Comparison of ENCODE assay signal across 8 mouse cellular contexts in the genomic region with DNA sequence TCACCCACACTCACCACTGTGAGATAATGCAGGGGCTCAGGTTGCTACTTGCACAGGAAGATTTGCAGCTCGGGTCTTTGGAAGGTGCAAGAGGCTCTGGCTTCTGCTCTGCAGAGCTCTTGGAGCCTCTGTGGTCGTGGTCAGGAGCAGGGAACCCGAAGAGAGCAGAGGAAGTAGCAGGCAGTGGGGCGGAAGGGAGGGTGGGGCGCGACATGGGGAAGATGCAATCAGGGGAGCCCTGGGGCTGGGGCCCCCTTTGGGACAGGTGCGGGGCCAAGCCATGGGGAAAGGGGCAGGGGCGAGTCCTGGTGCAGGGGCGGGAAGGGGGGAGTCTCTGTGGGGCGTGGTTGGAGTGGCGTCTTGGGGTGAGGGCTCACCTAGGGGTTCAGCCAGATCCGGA. TPM values are rescaled to one million over a fixed set of nuclear protein-coding genes. Genes with fewer than 3 reads are reported as not detected.
DNase-seq lines count a peak whose midpoint lies in the region; ATAC-seq lines count a peak whose summit lies in the region.

Gene Abcg3, minus strand, starts transcription at position 184 of the 400 bp plus-strand sequence.

- peak within 1 kb of the TSS; percentile 51 for H3K4me2 ChIP-seq in intestine, embryonic 16.5 days (ENCODE audit: low read depth, low read length)
- no peak within 1 kb of the TSS for H3K4me2 ChIP-seq in midbrain, embryonic 16.5 days (ENCODE audit: low read length)
- H3K4me2 ChIP-seq in midbrain, embryonic 11.5 days: no peak within 1 kb of the TSS

- H3K27ac ChIP-seq in intestine, embryonic 16.5 days (ENCODE audit: low read length): no peak within 1 kb of the TSS
- no peak within 1 kb of the TSS for H3K27ac ChIP-seq in midbrain, embryonic 16.5 days (ENCODE audit: low read length)
- H3K27ac ChIP-seq in midbrain, embryonic 11.5 days (ENCODE audit: low read depth, low read length): no peak within 1 kb of the TSS

- ATAC-seq in intestine, embryonic 16.5 days: peak; percentile 46; the same call in 1 of the 2 replicates
- peak; percentile 26; the same call in 1 of the 2 replicates for ATAC-seq in megakaryocyte-erythroid progenitor cell, adult 5-6 weeks (replicated peaks; ENCODE audit: low FRiP score, low TSS enrichment, poor library complexity, severe bottlenecking)
- ATAC-seq in midbrain, embryonic 16.5 days: no peak
- ATAC-seq in midbrain, embryonic 11.5 days (ENCODE audit: low FRiP score): no peak

- H3K36me3 ChIP-seq in intestine, embryonic 16.5 days (ENCODE audit: control insufficient read depth, insufficient read depth, low read length): no peaks in the 10 kb centered on the region
- no peaks in the 10 kb centered on the region for H3K36me3 ChIP-seq in midbrain, embryonic 16.5 days (ENCODE audit: control insufficient read depth, insufficient read depth, low read length)
- no peaks in the 10 kb centered on the region for H3K36me3 ChIP-seq in midbrain, embryonic 11.5 days (ENCODE audit: control insufficient read depth, insufficient read depth, low read length)

- H3K9me3 ChIP-seq in intestine, embryonic 16.5 days (ENCODE audit: control insufficient read depth, low read length): no peaks in the 10 kb centered on the region
- no peaks in the 10 kb centered on the region for H3K9me3 ChIP-seq in midbrain, embryonic 16.5 days (replicated peaks; ENCODE audit: control insufficient read depth, low read length, poor library complexity, severe bottlenecking)
- H3K9me3 ChIP-seq in midbrain, embryonic 11.5 days (ENCODE audit: control insufficient read depth, low read length): no peaks in the 10 kb centered on the region

- no peak within 1 kb of the TSS for H3K9ac ChIP-seq in intestine, embryonic 16.5 days (ENCODE audit: low read depth, low read length)
- no peak within 1 kb of the TSS for H3K9ac ChIP-seq in midbrain, embryonic 16.5 days (ENCODE audit: low read depth, low read length)
- H3K9ac ChIP-seq in midbrain, embryonic 11.5 days (ENCODE audit: low read length): no peak within 1 kb of the TSS

- 15% methylated on average over 12 of the region's 12 CpGs for WGBS in intestine, embryonic 16.5 days
- WGBS in midbrain, embryonic 16.5 days: 43% methylated on average over 12 of the region's 12 CpGs
- WGBS in midbrain, embryonic 11.5 days: 31% methylated on average over 12 of the region's 12 CpGs

- H3K4me3 ChIP-seq in intestine, embryonic 16.5 days (ENCODE audit: low read length): peak within 1 kb of the TSS; percentile 23; the same call in 1 of the 2 replicates
- no peak within 1 kb of the TSS for H3K4me3 ChIP-seq in midbrain, embryonic 16.5 days (ENCODE audit: low read depth, low read length)
- no peak within 1 kb of the TSS for H3K4me3 ChIP-seq in midbrain, embryonic 11.5 days (ENCODE audit: low read depth, low read length)

- peak; percentile 4 for DNase-seq in adrenal gland, postnatal 10 days
- no peak for DNase-seq in adrenal gland, adult 8-10 months
- peak; percentile 32 to 37 for DNase-seq in B cell, adult 2 months
- no peak for DNase-seq in urinary bladder, postnatal 10 days (ENCODE audit: low spot score)
- DNase-seq in midbrain, embryonic 11.5 days (ENCODE audit: low spot score, missing footprints): no peak

- no peaks in the 10 kb centered on the region for H3K27me3 ChIP-seq in intestine, embryonic 16.5 days (replicated peaks; ENCODE audit: control insufficient read depth, insufficient read depth, low read length)
- H3K27me3 ChIP-seq in midbrain, embryonic 16.5 days (ENCODE audit: control insufficient read depth, insufficient read depth, low read depth, low read length): no peaks in the 10 kb centered on the region
- no peaks in the 10 kb centered on the region for H3K27me3 ChIP-seq in midbrain, embryonic 11.5 days (ENCODE audit: control insufficient read depth, insufficient read depth, low read length)

- no peaks in the 10 kb centered on the region for H3K4me1 ChIP-seq in intestine, embryonic 16.5 days (ENCODE audit: control insufficient read depth, insufficient read depth, low read length)
- H3K4me1 ChIP-seq in midbrain, embryonic 16.5 days (ENCODE audit: control insufficient read depth, insufficient read depth, low read length): no peaks in the 10 kb centered on the region
- H3K4me1 ChIP-seq in midbrain, embryonic 11.5 days (ENCODE audit: control insufficient read depth, insufficient read depth, low read length): no peaks in the 10 kb centered on the region

RNA-seq across cellular contexts. Expression of gene Abcg3, which starts in this region (rescaled TPM):
- total RNA-seq in adrenal gland, postnatal 10 days (2021): 1 to 10 TPM; 1.4 to 1.8 TPM
- total RNA-seq in adrenal gland, adult 8-10 months (2022): 1 to 10 TPM in 2 of 4 experiments, under 1 TPM in 2; 0.42 to 2.0 (median 1.2) TPM
- polyA plus RNA-seq in intestine, embryonic 16.5 days (2015; fragmentation: Nextera tagmentation; extraction: Ambion mirVana): 3.1 and 3.4 TPM in 2 replicates
- total RNA-seq in megakaryocyte-erythroid progenitor cell, adult 5-6 weeks (2014; fragmentation: Nextera tagmentation): 0.52 and 0.69 TPM in 2 replicates
- 0.56 TPM in 1 of 2 replicates, not detected in the other for total RNA-seq in megakaryocyte-erythroid progenitor cell, adult 5-6 weeks (2017)
- polyA plus RNA-seq in midbrain, embryonic 16.5 days (2015; fragmentation: Nextera tagmentation; extraction: Ambion mirVana): 0.25 and 0.41 TPM in 2 replicates
- polyA plus RNA-seq in midbrain, embryonic 11.5 days (2014; fragmentation: Nextera tagmentation; extraction: Ambion mirVana): 0.45 and 0.51 TPM in 2 replicates

Comparison
In these comparisons a context has a peak if more than half of its experiments do, and no peak if none do; other contexts are left out.
1. DNase-seq: peak in adrenal gland, postnatal 10 days (single experiment) and B cell, adult 2 months (2 of 2); none in adrenal gland, adult 8-10 months (single experiment), urinary bladder, postnatal 10 days (single experiment) and midbrain, embryonic 11.5 days (single experiment).
2. Peak in ATAC-seq in megakaryocyte-erythroid progenitor cell, adult 5-6 weeks; RNA of the gene not detected or under 1 TPM.